Mouse (Mus musculus) midbrain, embryonic 14.5 days (tissue): ENCODE measurements around the gene Casp6. TPM values are rescaled to one million over a fixed set of nuclear protein-coding genes. Genes with fewer than 3 reads are reported as not detected.

Source experiments
- ATAC-seq: fragments of 200-750 bp; cut with Nextera tagmentation; 2 replicates; pipeline ENCODE4 v1.8.0; 2017; ENCODE audit warnings: moderate number of reproducible peaks, moderate library complexity; ENCODE audit not compliant: low FRiP score, low TSS enrichment
- DNase-seq: peaks from one replicate; pipeline ENCODE4 v3.0.0-alpha.2; 2015
- H3K27ac ChIP-seq: fragments of 300-500 bp; sonication (generic); replicated peaks from 2 replicates; pipeline ENCODE4 v1.5.1; 2014; ENCODE audit warnings: mild to moderate bottlenecking, low read depth, low read length, moderate library complexity
- H3K27me3 ChIP-seq: fragments of 300-500 bp; sonication (generic); 2 replicates; pipeline ENCODE4 v1.6.1; 2014; ENCODE audit warnings: low read length, control low read depth, mixed read lengths; ENCODE audit not compliant: control insufficient read depth, insufficient read depth
- H3K36me3 ChIP-seq: fragments of 300-500 bp; sonication (generic); 2 replicates; pipeline ENCODE4 v1.6.1; 2014; ENCODE audit warnings: low read length, control low read depth; ENCODE audit not compliant: control insufficient read depth, insufficient read depth
- H3K4me1 ChIP-seq: fragments of 300-500 bp; sonication (generic); 2 replicates; pipeline ENCODE4 v1.6.1; 2014; ENCODE audit warnings: mild to moderate bottlenecking, antibody characterized with exemption, low read length, control low read depth; ENCODE audit not compliant: control insufficient read depth, insufficient read depth
- H3K4me2 ChIP-seq: fragments of 300-500 bp; sonication (generic); 2 replicates; pipeline ENCODE4 v1.6.1; 2014; ENCODE audit warnings: mild to moderate bottlenecking, low read length, moderate library complexity
- H3K4me3 ChIP-seq: fragments of 300-500 bp; sonication (generic); replicated peaks from 2 replicates; pipeline ENCODE4 v1.5.1; 2014; ENCODE audit warnings: low read depth, low read length
- H3K9ac ChIP-seq: fragments of 300-500 bp; sonication (generic); replicated peaks from 2 replicates; pipeline ENCODE4 v1.6.1; 2014; ENCODE audit warnings: mild to moderate bottlenecking, low read length, moderate library complexity
- H3K9me3 ChIP-seq: fragments of 300-500 bp; sonication (generic); 2 replicates; pipeline ENCODE4 v1.6.1; 2016; ENCODE audit warnings: low read length, control low read depth, mixed read lengths; ENCODE audit not compliant: control insufficient read depth
- WGBS: fragments of 180-500 bp; shearing (Covaris S2); extraction: QIAGEN DNeasy Blood & Tissue Kit; methylation state at CpG from one replicate; pipeline ENCODE4 v1.1.7; 2014; 5-methylcytosine and 5-hydroxymethylcytosine counted together
- polyA plus RNA-seq: library from polyadenylated mRNA; unstranded; fragments of >200 nt; fragmentation: Nextera tagmentation; extraction: Ambion mirVana; gene quantifications from 2 replicates; pipeline ENCODE4 v1.2.1, GENCODE M21; 2014

The Casp6 gene
- polyA plus RNA-seq = 19.0 and 24.4 TPM in 2 replicates

DNA sequence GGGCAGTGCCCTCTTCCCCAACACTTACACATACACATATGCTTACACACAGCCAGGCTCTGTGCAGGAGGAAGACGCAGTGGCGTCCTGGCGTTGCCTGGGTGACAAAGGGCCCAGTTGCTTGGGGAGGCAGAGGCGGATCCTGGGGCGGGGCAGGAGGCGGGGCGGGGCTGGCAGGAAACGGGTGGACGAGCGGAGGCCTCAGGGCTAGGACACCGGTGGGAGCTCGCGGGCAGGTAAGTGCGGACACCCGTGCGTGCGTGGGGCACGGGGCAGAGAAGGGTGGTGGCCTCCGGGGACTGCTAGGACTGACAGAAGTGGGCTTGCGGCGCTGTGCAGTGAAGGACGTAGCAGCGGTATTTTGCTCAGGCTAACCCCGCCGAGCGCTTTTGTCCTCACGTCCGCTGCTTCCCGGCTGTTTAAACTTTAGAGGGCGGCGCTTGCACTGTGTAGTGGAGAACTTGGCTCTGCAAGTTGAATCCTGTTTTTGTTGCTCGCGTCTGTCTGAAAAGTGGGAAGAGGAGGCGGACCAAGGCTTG lies at the start of gene Casp6:
TSS of gene Casp6 (plus strand) at position 155 of the 539 bp plus-strand sequence.
- Histone ChIP-seq H3K4me1 (0 out of 2 replicates have a peak, but pooled peaks cover 11% of the 10 kb centered on the region), H3K27ac (no peak within 1 kb of the TSS), H3K4me3 (peak within 1 kb of the TSS; percentile 52), H3K36me3 (no peaks in the 10 kb centered on the region), H3K27me3 (no peaks in the 10 kb centered on the region), H3K9ac (peak within 1 kb of the TSS; percentile 51), H3K9me3 (no peaks in the 10 kb centered on the region), H3K4me2 (peak within 1 kb of the TSS; percentile 70)
- peak; percentile 89 for ATAC-seq
- under 1% methylated on average over 34 of the region's 34 CpGs for WGBS
- peak; percentile 80 for DNase-seq

GRCm38 (mm10) chr3:129862592-129862991 lies 38.6 kb upstream of the Casp6 start:
- 92% methylated on average over 2 of the region's 2 CpGs for WGBS
- DNase-seq (no peak), ATAC-seq (no peak)
- Histone ChIP-seq H3K36me3 (no peaks in the 10 kb centered on the region), H3K9ac (no peak overlapping the region), H3K4me1 (no peaks in the 10 kb centered on the region), H3K27ac (no peak overlapping the region), H3K9me3 (0 out of 2 replicates have a peak, but pooled peaks cover 2% of the 10 kb centered on the region), H3K4me3 (no peak overlapping the region), H3K4me2 (no peak overlapping the region), H3K27me3 (no peaks in the 10 kb centered on the region)

GRCm38 (mm10) chr3:129863698-129864097 lies 37.5 kb upstream of the Casp6 start:
- Histone ChIP-seq H3K36me3 (no peaks in the 10 kb centered on the region), H3K27me3 (no peaks in the 10 kb centered on the region), H3K4me2 (no peak overlapping the region), H3K9me3 (no peaks in the 10 kb centered on the region), H3K27ac (no peak overlapping the region), H3K4me1 (no peaks in the 10 kb centered on the region), H3K9ac (no peak overlapping the region), H3K4me3 (no peak overlapping the region)
- no peak for ATAC-seq
- WGBS = 46% methylated on average over 14 of the region's 14 CpGs
- DNase-seq = peak; percentile 19

DNA sequence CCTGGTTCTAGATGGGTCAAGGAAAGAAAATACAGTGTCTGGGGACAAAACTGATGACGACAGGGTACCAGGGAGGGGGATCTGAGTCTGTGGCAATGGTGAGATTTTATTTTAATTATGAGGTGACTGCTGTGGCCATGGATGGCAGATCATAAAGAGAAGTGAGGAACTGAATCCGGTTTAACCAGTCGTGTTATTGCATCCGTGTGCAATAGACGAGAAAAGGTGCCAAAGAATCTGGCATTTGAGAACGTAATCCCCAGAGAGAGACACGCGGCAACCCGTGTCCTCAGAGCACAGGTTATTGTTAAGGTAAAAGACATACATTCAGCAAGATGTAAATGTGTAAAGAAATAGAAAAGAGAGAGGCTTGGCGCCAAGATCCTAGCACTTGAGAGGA lies 23.9 kb upstream of the Casp6 start:
- Histone ChIP-seq H3K4me1 (0 out of 2 replicates have a peak, but pooled peaks cover 7% of the 10 kb centered on the region), H3K9ac (no peak overlapping the region), H3K36me3 (no peaks in the 10 kb centered on the region), H3K4me2 (no peak overlapping the region), H3K9me3 (no peaks in the 10 kb centered on the region), H3K27ac (no peak overlapping the region), H3K27me3 (no peaks in the 10 kb centered on the region), H3K4me3 (no peak overlapping the region)
- DNase-seq (no peak), ATAC-seq (no peak)
- WGBS = 89% methylated on average over 10 of the region's 10 CpGs

DNA sequence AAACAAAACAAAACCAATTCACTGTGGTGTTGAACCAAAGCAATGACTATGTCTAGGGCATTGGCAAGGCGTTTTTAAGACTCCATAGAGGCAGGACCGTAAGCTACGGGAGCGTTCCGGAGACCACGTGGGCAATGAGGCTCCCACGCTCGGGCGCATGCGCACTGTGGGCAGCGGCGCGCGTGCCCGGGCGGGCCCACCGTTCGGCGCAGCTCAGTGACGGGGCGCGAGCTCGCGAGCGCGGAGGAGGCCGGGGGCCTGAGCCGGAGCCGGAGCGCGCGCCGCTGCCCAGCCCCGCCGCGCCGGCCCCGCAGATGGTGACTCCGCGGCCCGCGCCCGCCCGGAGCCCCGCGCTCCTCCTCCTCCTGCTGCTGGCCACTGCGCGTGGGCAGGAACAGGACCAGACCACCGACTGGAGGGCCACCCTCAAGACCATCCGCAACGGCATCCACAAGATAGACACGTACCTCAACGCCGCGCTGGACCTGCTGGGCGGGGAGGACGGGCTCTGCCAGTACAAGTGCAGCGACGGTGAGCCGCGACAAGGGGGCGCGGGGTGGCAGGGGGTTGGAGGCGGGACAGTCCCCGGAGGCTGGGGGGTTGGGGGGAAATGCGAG lies 22.7 kb upstream of the Casp6 start, which contains the start of gene Pla2g12a:
TSS of gene Pla2g12a (plus strand) at position 202 of the 617 bp plus-strand sequence.
- H3K4me3 ChIP-seq = peak within 1 kb of the TSS; percentile 61
- H3K4me1 ChIP-seq = 0 out of 2 replicates have a peak, but pooled peaks cover 7% of the 10 kb centered on the region
- peak within 1 kb of the TSS; percentile 83 for H3K4me2 ChIP-seq
- peak within 1 kb of the TSS; percentile 77 for H3K9ac ChIP-seq
- WGBS = under 1% methylated on average over 66 of the region's 66 CpGs
- no peaks in the 10 kb centered on the region for H3K27me3 ChIP-seq
- ATAC-seq (peak; percentile 93), DNase-seq (peak; percentile 98)
- peak within 1 kb of the TSS; percentile 90 for H3K27ac ChIP-seq
- H3K9me3 ChIP-seq = no peaks in the 10 kb centered on the region
- H3K36me3 ChIP-seq = no peaks in the 10 kb centered on the region

GRCm38 (mm10) chr3:129879131-129879757 lies 22.0 kb upstream of the Casp6 start:
- H3K4me1 ChIP-seq = 0 out of 2 replicates have a peak, but pooled peaks cover 7% of the 10 kb centered on the region
- no peaks in the 10 kb centered on the region for H3K27me3 ChIP-seq
- H3K9me3 ChIP-seq = no peaks in the 10 kb centered on the region
- ATAC-seq = peak; percentile 54
- DNase-seq = peak; percentile 66
- peak overlapping the region; percentile 77 for H3K9ac ChIP-seq
- H3K4me2 ChIP-seq = peak overlapping the region; percentile 83
- H3K36me3 ChIP-seq = no peaks in the 10 kb centered on the region
- peak overlapping the region; percentile 90 for H3K27ac ChIP-seq
- under 1% methylated on average over 24 of the region's 25 CpGs for WGBS
- H3K4me3 ChIP-seq = peak overlapping the region; percentile 61

GRCm38 (mm10) chr3:129879913-129880312 lies 21.3 kb upstream of the Casp6 start:
- 72% methylated on average over 2 of the region's 2 CpGs for WGBS
- 0 out of 2 replicates have a peak, but pooled peaks cover 7% of the 10 kb centered on the region for H3K4me1 ChIP-seq
- no peak overlapping the region for H3K27ac ChIP-seq
- H3K27me3 ChIP-seq = no peaks in the 10 kb centered on the region
- peak overlapping the region; percentile 83 for H3K4me2 ChIP-seq
- H3K9ac ChIP-seq = no peak overlapping the region
- no peak overlapping the region for H3K4me3 ChIP-seq
- no peaks in the 10 kb centered on the region for H3K9me3 ChIP-seq
- ATAC-seq (no peak), DNase-seq (no peak)
- no peaks in the 10 kb centered on the region for H3K36me3 ChIP-seq

- 0 out of 2 replicates have a peak, but pooled peaks cover 7% of the 10 kb centered on the region for H3K4me1 ChIP-seq
- no peaks in the 10 kb centered on the region for H3K9me3 ChIP-seq
- no peak for DNase-seq
- H3K27me3 ChIP-seq = no peaks in the 10 kb centered on the region
- no peak overlapping the region for H3K27ac ChIP-seq
- H3K9ac ChIP-seq = no peak overlapping the region
- WGBS = 93% methylated on average over 8 of the region's 8 CpGs
- no peak overlapping the region for H3K4me2 ChIP-seq
- no peak overlapping the region for H3K4me3 ChIP-seq
- H3K36me3 ChIP-seq = no peaks in the 10 kb centered on the region
- no peak for ATAC-seq
These were observed 20.2 kb upstream of the Casp6 start for GRCm38 (mm10) chr3:129880925-129881593.
